Mouse (Mus musculus) liver, embryonic 14.5 days (tissue): ENCODE results near the gene Gm10803. TPM values are rescaled to one million over a fixed set of nuclear protein-coding genes. Genes with fewer than 3 reads are reported as not detected.

Source experiments
- ATAC-seq: fragments of 200-750 bp; cut with Nextera tagmentation; 2 replicates; pipeline ENCODE4 v1.8.0; 2017; ENCODE audit warnings: moderate number of reproducible peaks, mild to moderate bottlenecking, moderate library complexity; ENCODE audit not compliant: insufficient read depth
- DNase-seq, 3 experiments: peaks; one replicate each; pipeline ENCODE4 v3.0.0-alpha.2; 2012 to 2013; ENCODE audit warnings: low read depth in 3 of 3, low spot score in 3 of 3
- H3K27ac ChIP-seq: fragments of 300-500 bp; sonication (generic); 2 replicates; pipeline ENCODE4 v1.5.1; 2014; ENCODE audit warnings: moderate library complexity, mild to moderate bottlenecking, control low read depth, inconsistent platforms
- H3K27me3 ChIP-seq: fragments of 300-500 bp; sonication (generic); 2 replicates; pipeline ENCODE4 v1.6.1; 2014; ENCODE audit warnings: mild to moderate bottlenecking, low read length, moderate library complexity; ENCODE audit not compliant: control insufficient read depth, insufficient read depth
- H3K36me3 ChIP-seq: fragments of 300-500 bp; sonication (generic); replicated peaks from 2 replicates; pipeline ENCODE4 v1.6.1; 2014; ENCODE audit warnings: low read depth; ENCODE audit not compliant: control insufficient read depth, insufficient read depth
- H3K4me1 ChIP-seq, 2 experiments: fragments of 200-500 bp in 1 of 2; fragments of 300-500 bp in 1 of 2; sonication (generic) in 1 of 2; replicated peaks; 2 replicates each; pipeline ENCODE4 v1.6.1; 2012 to 2014; ENCODE audit warnings: antibody characterized with exemption in 1 of 2, inconsistent platforms in 1 of 2, low read length in 1 of 2; ENCODE audit not compliant: control insufficient read depth in 2 of 2, insufficient read depth in 2 of 2
- H3K4me2 ChIP-seq: fragments of 300-500 bp; sonication (generic); 2 replicates; pipeline ENCODE4 v1.6.1; 2014; ENCODE audit warnings: low read depth, mild to moderate bottlenecking, control low read depth, moderate library complexity
- H3K4me3 ChIP-seq, 2 experiments: fragments of 200-500 bp in 1 of 2; fragments of 300-500 bp in 1 of 2; sonication (generic) in 1 of 2; 2 replicates each; pipeline ENCODE4 v1.5.1; 2012 to 2014; ENCODE audit warnings: low read depth in 2 of 2, low read length in 2 of 2, mild to moderate bottlenecking in 2 of 2, control low read depth in 1 of 2, inconsistent platforms in 1 of 2, moderate library complexity in 1 of 2; ENCODE audit not compliant: insufficient read depth in 1 of 2
- H3K9ac ChIP-seq: fragments of 300-500 bp; sonication (generic); replicated peaks from 2 replicates; pipeline ENCODE4 v1.6.1; 2014; ENCODE audit warnings: mild to moderate bottlenecking, control low read depth, moderate library complexity
- H3K9me3 ChIP-seq: fragments of 300-500 bp; sonication (generic); 2 replicates; pipeline ENCODE4 v1.6.1; 2016; ENCODE audit warnings: low read length, mixed read lengths; ENCODE audit not compliant: control insufficient read depth
- CTCF ChIP-seq: IDR thresholded peaks from 2 replicates; pipeline ENCODE4 v1.5.1; 2016; ENCODE audit warnings: antibody characterized with exemption, low read depth, control low read depth
- EP300 ChIP-seq: IDR thresholded peaks from 2 replicates; pipeline ENCODE4 v1.6.1; 2016; ENCODE audit warnings: antibody characterized with exemption, low read depth
- WGBS: fragments of 180-500 bp; shearing (Covaris S2); extraction: QIAGEN DNeasy Blood & Tissue Kit; methylation state at CpG from one replicate; pipeline ENCODE4 v1.1.7; 2014; ENCODE audit not compliant: insufficient replicate concordance; 5-methylcytosine and 5-hydroxymethylcytosine counted together
- polyA plus RNA-seq, 2 experiments: library from polyadenylated mRNA; depleted of rRNA in 1 of 2; stranded (reverse) in 1 of 2; unstranded in 1 of 2; fragments of >200 nt; fragmentation: Nextera tagmentation in 1 of 2; extraction: Ambion mirVana in 1 of 2; gene quantifications; 2 replicates each; pipeline versions ENCODE4 v1.2.1 to v1.2.3; 2012 to 2014

The Gm10803 gene
- polyA plus RNA-seq, 2 experiments, result not detected

- 24% methylated on average over 2 of the region's 2 CpGs for WGBS
- Histone ChIP-seq H3K4me2 (no peak overlapping the region), H3K9ac (no peak overlapping the region), H3K27ac (no peak overlapping the region), H3K4me1 (no peaks in the 10 kb centered on the region), H3K9me3 (no peaks in the 10 kb centered on the region), H3K27me3 (no peaks in the 10 kb centered on the region), H3K36me3 (no peaks in the 10 kb centered on the region), H3K4me3 (no peak overlapping the region)
- no peak for ATAC-seq
- DNase-seq, result no peak
- TF ChIP-seq EP300, result no peak
- TF ChIP-seq CTCF, result no peak
Observed at GRCm38 (mm10) chr2:93591706-93592105, 31.3 kb downstream of the Gm10803 start.

GRCm38 (mm10) chr2:93592164-93592790, 31.9 kb downstream of the Gm10803 start:
- Histone ChIP-seq H3K27ac (no peak overlapping the region), H3K27me3 (no peaks in the 10 kb centered on the region), H3K9ac (no peak overlapping the region), H3K36me3 (no peaks in the 10 kb centered on the region), H3K4me2 (no peak overlapping the region), H3K4me3 (no peak overlapping the region), H3K4me1 (no peaks in the 10 kb centered on the region), H3K9me3 (no peaks in the 10 kb centered on the region)
- TF ChIP-seq EP300 (no peak), CTCF (no peak)
- no peak for DNase-seq
- 39% methylated on average over 11 of the region's 11 CpGs for WGBS
- ATAC-seq, result no peak

DNA sequence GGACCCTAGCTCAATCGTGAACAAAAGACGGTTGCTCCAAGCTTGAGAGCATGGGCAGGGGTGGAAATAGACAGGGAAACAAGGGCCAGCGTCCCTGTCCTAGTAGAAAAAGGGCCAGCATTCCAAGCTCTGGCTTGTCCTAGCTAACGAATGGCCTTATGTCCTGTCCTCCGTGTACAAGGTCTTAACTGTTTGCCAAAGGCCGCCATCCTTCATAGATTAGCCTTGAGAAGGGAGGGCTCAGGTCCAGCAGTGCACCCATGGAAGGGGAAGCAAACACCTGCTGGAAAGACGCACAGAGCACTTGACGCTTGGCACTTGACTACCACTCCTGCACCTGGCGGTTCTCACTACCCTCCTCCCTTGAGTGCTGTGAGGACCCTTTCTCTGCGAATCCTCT, 32.8 kb downstream of the Gm10803 start:
- H3K9me3 ChIP-seq, result no peaks in the 10 kb centered on the region
- DNase-seq, result no peak
- ATAC-seq, result no peak
- no peak overlapping the region for H3K4me3 ChIP-seq
- H3K27me3 ChIP-seq, result no peaks in the 10 kb centered on the region
- 59% methylated on average over 10 of the region's 10 CpGs for WGBS
- H3K27ac ChIP-seq, result no peak overlapping the region
- no peaks in the 10 kb centered on the region for H3K36me3 ChIP-seq
- no peaks in the 10 kb centered on the region for H3K4me1 ChIP-seq
- no peak for TF ChIP-seq EP300
- no peak for TF ChIP-seq CTCF
- no peak overlapping the region for H3K9ac ChIP-seq
- no peak overlapping the region for H3K4me2 ChIP-seq

GRCm38 (mm10) chr2:93597145-93597544, 36.8 kb downstream of the Gm10803 start:
- H3K4me1 ChIP-seq, result no peaks in the 10 kb centered on the region
- 76% methylated on average over 11 of the region's 11 CpGs for WGBS
- no peak overlapping the region for H3K4me2 ChIP-seq
- no peaks in the 10 kb centered on the region for H3K27me3 ChIP-seq
- H3K4me3 ChIP-seq, result no peak overlapping the region
- ATAC-seq (no peak), DNase-seq (no peak)
- TF ChIP-seq EP300 (no peak), CTCF (no peak)
- H3K27ac ChIP-seq, result no peak overlapping the region
- H3K36me3 ChIP-seq, result no peaks in the 10 kb centered on the region
- H3K9me3 ChIP-seq, result no peaks in the 10 kb centered on the region
- H3K9ac ChIP-seq, result no peak overlapping the region

- no peaks in the 10 kb centered on the region for H3K27me3 ChIP-seq
- H3K27ac ChIP-seq, result no peak overlapping the region
- no peak overlapping the region for H3K4me3 ChIP-seq
- DNase-seq, result no peak
- H3K4me1 ChIP-seq, result no peaks in the 10 kb centered on the region
- no peak; the same call in 1 of the 2 replicates for ATAC-seq
- H3K36me3 ChIP-seq, result no peaks in the 10 kb centered on the region
- TF ChIP-seq EP300, result no peak
- no peak for TF ChIP-seq CTCF
- 24% methylated on average over 9 of the region's 9 CpGs for WGBS
- H3K9ac ChIP-seq, result no peak overlapping the region
- no peak overlapping the region for H3K4me2 ChIP-seq
- H3K9me3 ChIP-seq, result no peaks in the 10 kb centered on the region
Observed at GRCm38 (mm10) chr2:93599731-93600130, 39.4 kb downstream of the Gm10803 start.
